Mouse (Mus musculus): ENCODE data around the gene Bag5. TPM values are rescaled to one million over a fixed set of nuclear protein-coding genes. Genes with fewer than 3 reads are reported as not detected.
"Not testable (repeated sequence)": the region's sequence is repeated elsewhere in the genome, so short reads cannot be mapped to it uniquely, and the experiment has no call there.

Gene Bag5
- total RNA-seq, 2 experiments from 2014 or later, result 38.4 to 38.9 TPM

GRCm38 (mm10) chr12:111677421-111677820 lies 35.6 kb downstream of the Bag5 start:
- DNase-seq (ENCODE audit: low spot score in 2 of 2), result peak in 1 of 2 experiments; percentile 59

GRCm38 (mm10) chr12:111675797-111676580 lies 37.1 kb downstream of the Bag5 start:
- DNase-seq (ENCODE audit: low spot score in 2 of 2), result no peak

- DNase-seq (ENCODE audit: low spot score in 2 of 2), result no peak
These were observed 38.1 kb downstream of the Bag5 start for GRCm38 (mm10) chr12:111674850-111675486.

- no peak for DNase-seq (ENCODE audit: low spot score in 2 of 2)
These were observed 40.5 kb downstream of the Bag5 start for GRCm38 (mm10) chr12:111672581-111672980.

- peak; percentile 88 to 93 for DNase-seq (ENCODE audit: low spot score in 2 of 2)
These were observed 40.9 kb downstream of the Bag5 start, which contains the start of gene Ckb for GRCm38 (mm10) chr12:111672176-111672575. Ckb (minus strand) TSS chr12:111672338.

GRCm38 (mm10) chr12:111671431-111671902 lies 41.6 kb downstream of the Bag5 start:
- peak; percentile 81 to 84 for DNase-seq (ENCODE audit: low spot score in 2 of 2)

GRCm38 (mm10) chr12:111670976-111671375 lies 42.1 kb downstream of the Bag5 start:
- peak in 1 of 2 experiments; percentile 51 for DNase-seq (ENCODE audit: low spot score in 2 of 2)

- peak in 1 of 2 experiments; percentile 57 for DNase-seq (ENCODE audit: low spot score in 2 of 2)
These were observed 42.6 kb downstream of the Bag5 start for GRCm38 (mm10) chr12:111670371-111670971.

GRCm38 (mm10) chr12:111669961-111670360 lies 43.1 kb downstream of the Bag5 start:
- no peak for DNase-seq (ENCODE audit: low spot score in 2 of 2)

- DNase-seq (ENCODE audit: low spot score in 2 of 2), result no peak
These were observed 43.9 kb downstream of the Bag5 start for GRCm38 (mm10) chr12:111669000-111669788.

- DNase-seq (ENCODE audit: low spot score in 2 of 2), result peak; percentile 98
These were observed 44.6 kb downstream of the Bag5 start for GRCm38 (mm10) chr12:111668457-111668912.

GRCm38 (mm10) chr12:111667421-111667820 lies 45.6 kb downstream of the Bag5 start:
- no peak for DNase-seq (ENCODE audit: low spot score in 2 of 2)

GRCm38 (mm10) chr12:111666380-111666779 lies 46.7 kb downstream of the Bag5 start:
- no peak for DNase-seq (ENCODE audit: low spot score in 2 of 2)

GRCm38 (mm10) chr12:111665041-111665880 lies 47.8 kb downstream of the Bag5 start:
- no peak for DNase-seq (ENCODE audit: low spot score in 2 of 2)

GRCm38 (mm10) chr12:111664144-111664634 lies 48.9 kb downstream of the Bag5 start:
- DNase-seq (ENCODE audit: low spot score in 2 of 2), result no peak

GRCm38 (mm10) chr12:111663228-111664143 lies 49.6 kb downstream of the Bag5 start:
- no peak for DNase-seq (ENCODE audit: low spot score in 2 of 2)

GRCm38 (mm10) chr12:111661554-111661953 lies 51.5 kb downstream of the Bag5 start:
- not testable (repeated sequence) for DNase-seq (ENCODE audit: low spot score in 2 of 2)

GRCm38 (mm10) chr12:111660628-111661027 lies 52.4 kb downstream of the Bag5 start:
- no peak for DNase-seq (ENCODE audit: low spot score in 2 of 2)
